Mouse (Mus musculus) kidney, adult 2 months (tissue): ENCODE data around the gene Enox2.

Experiments used
- CTCF ChIP-seq: fragments of 200-500 bp; conservative IDR thresholded peaks from 2 replicates; pipeline ENCODE4 v1.5.1; 2011; ENCODE audit warnings: low read depth, mild to moderate bottlenecking, control low read depth, low read length, moderate library complexity, mixed read lengths; ENCODE audit not compliant: insufficient read depth, insufficient read length
- POLR2A ChIP-seq: fragments of 200-500 bp; IDR thresholded peaks from one replicate; pipeline ENCODE4 v1.6.1; 2011; ENCODE audit warnings: low read depth, low read length, control low read depth

GRCm38 (mm10) chrX:49005655-49006054 is 282.4 kb downstream of the Enox2 start:
- TF ChIP-seq CTCF = no peak
- TF ChIP-seq POLR2A = no peak
